In genomic region chr9:108855335-108855734, GRCm38 (mm10) we compare ENCODE assay signal across 9 mouse cellular contexts. TPM values are rescaled to one million over a fixed set of nuclear protein-coding genes. Genes with fewer than 3 reads are reported as not detected.
DNase-seq lines count a peak whose midpoint lies in the region; ATAC-seq and TF ChIP-seq lines count a peak whose summit lies in the region.
"Had no signal": no experiment of that assay in that cellular context is flagged by ENCODE, and none has a peak within 500 bp of the region (broad histone marks: within the 10 kb centered on the region; RNA-seq: fewer than 3 reads in every experiment).

No protein-coding gene starts in this region.

- H3K27me3 ChIP-seq in E14TG2a.4 (ENCODE audit: insufficient read depth, low read length), result peaks cover 11% of the 10 kb centered on the region
- no peaks in the 10 kb centered on the region for H3K27me3 ChIP-seq in intestine, postnatal 0 days (replicated peaks; ENCODE audit: control insufficient read depth, insufficient read depth, low read length)
- no peaks in the 10 kb centered on the region for H3K27me3 ChIP-seq in liver, embryonic 13.5 days
- H3K27me3 ChIP-seq: limb, embryonic 15.5 days had no signal

- peak; percentile 7 for DNase-seq in 3T3-L1 (ENCODE audit: low read depth, low spot score)
- DNase-seq in liver, embryonic 13.5 days, result no peak
- DNase-seq in adrenal gland, postnatal 25 days, result no peak
- DNase-seq in B cell, adult 2 months, result no peak
- DNase-seq in frontal cortex, postnatal 25 days (ENCODE audit: low spot score in 2 of 2), result no peak
- DNase-seq: cerebellum, adult 9-11 months had no signal

- H3K9me3 ChIP-seq in E14TG2a.4 (ENCODE audit: low read length), result no peaks in the 10 kb centered on the region
- no peaks in the 10 kb centered on the region for H3K9me3 ChIP-seq in intestine, postnatal 0 days (ENCODE audit: control insufficient read depth)
- no peaks in the 10 kb centered on the region for H3K9me3 ChIP-seq in liver, embryonic 13.5 days (replicated peaks)
- H3K9me3 ChIP-seq: limb, embryonic 15.5 days had no signal

- WGBS in intestine, postnatal 0 days, result 42% methylated on average over 5 of the region's 5 CpGs
- 60% methylated on average over 5 of the region's 5 CpGs for WGBS in liver, embryonic 13.5 days (ENCODE audit: insufficient replicate concordance)

- peak overlapping the region; percentile 99 for H3K4me3 ChIP-seq in E14TG2a.4 (replicated peaks; ENCODE audit: low read length)
- H3K4me3 ChIP-seq in intestine, postnatal 0 days (ENCODE audit: low read depth, low read length), result peak overlapping the region; percentile 60
- 0 out of 2 replicates have a peak overlapping the region, but pooled peaks have one; percentile 74 for H3K4me3 ChIP-seq in liver, embryonic 13.5 days (replicated peaks)

- peaks cover 49% of the 10 kb centered on the region for H3K36me3 ChIP-seq in E14TG2a.4 (ENCODE audit: insufficient read depth, low read length)
- H3K36me3 ChIP-seq in intestine, postnatal 0 days (ENCODE audit: control insufficient read depth, insufficient read depth), result peaks cover 40% of the 10 kb centered on the region
- 0 out of 2 replicates have a peak, but pooled peaks cover 12% of the 10 kb centered on the region for H3K36me3 ChIP-seq in liver, embryonic 13.5 days

- 0 out of 2 replicates have a peak overlapping the region, but pooled peaks have one; percentile 54 for H3K9ac ChIP-seq in intestine, postnatal 0 days (ENCODE audit: low read depth, low read length)
- H3K9ac ChIP-seq in liver, embryonic 13.5 days, result no peak overlapping the region

- ATAC-seq in intestine, postnatal 0 days, result peak; percentile 42
- no peak for ATAC-seq in liver, embryonic 13.5 days (ENCODE audit: low read depth)

- H3K27ac ChIP-seq in intestine, postnatal 0 days (ENCODE audit: low read depth, low read length), result peak overlapping the region; percentile 77
- peak overlapping the region; percentile 53 for H3K27ac ChIP-seq in liver, embryonic 13.5 days

- H3K4me2 ChIP-seq in intestine, postnatal 0 days (replicated peaks; ENCODE audit: low read depth), result peak overlapping the region; percentile 90
- H3K4me2 ChIP-seq in liver, embryonic 13.5 days, result peak overlapping the region; percentile 99

- H3K4me1 ChIP-seq in E14TG2a.4 (replicated peaks; ENCODE audit: low read depth, low read length), result peaks cover 43% of the 10 kb centered on the region
- H3K4me1 ChIP-seq in intestine, postnatal 0 days (replicated peaks; ENCODE audit: control insufficient read depth, insufficient read depth, low read length), result 0 out of 2 replicates have a peak, but pooled peaks cover 5% of the 10 kb centered on the region
- peaks cover 37% of the 10 kb centered on the region for H3K4me1 ChIP-seq in liver, embryonic 13.5 days (replicated peaks)

- no peak for TF ChIP-seq CTCF in E14TG2a.4 (conservative IDR thresholded peaks at IDR 0.05; ENCODE audit: low read length)
- 0 out of 2 replicates have a peak, but pooled peaks have one; percentile 16 for TF ChIP-seq CTCF in intestine, postnatal 0 days (IDR thresholded peaks at IDR 0.05; ENCODE audit: low read depth)

RNA-seq across cellular contexts. Expression of gene Slc26a6, which starts 2.3 kb away (rescaled TPM):
- 70.8 and 99.5 TPM in 2 replicates for polyA plus RNA-seq in intestine, postnatal 0 days (2015; fragmentation: Nextera tagmentation; extraction: Ambion mirVana)
- 6.7 and 8.6 TPM in 2 replicates for polyA plus RNA-seq in liver, embryonic 13.5 days (2015; fragmentation: Nextera tagmentation; extraction: Ambion mirVana)
- 10.3 and 16.4 TPM in 2 replicates for total RNA-seq in adrenal gland, postnatal 25 days (2021)

RNA-seq across cellular contexts. Expression of gene Celsr3, which starts 29.2 kb away (rescaled TPM):
- polyA plus RNA-seq in intestine, postnatal 0 days (2015; fragmentation: Nextera tagmentation; extraction: Ambion mirVana), result 0.40 and 0.93 TPM in 2 replicates
- polyA plus RNA-seq in liver, embryonic 13.5 days (2015; fragmentation: Nextera tagmentation; extraction: Ambion mirVana), result 0.03 TPM in 2 replicates
- 4.2 and 5.5 TPM in 2 replicates for total RNA-seq in adrenal gland, postnatal 25 days (2021)

RNA-seq across cellular contexts. Expression of gene Nckipsd, which starts 47.2 kb away (rescaled TPM):
- 5.4 and 6.8 TPM in 2 replicates for polyA plus RNA-seq in intestine, postnatal 0 days (2015; fragmentation: Nextera tagmentation; extraction: Ambion mirVana)
- 3.9 and 5.9 TPM in 2 replicates for polyA plus RNA-seq in liver, embryonic 13.5 days (2015; fragmentation: Nextera tagmentation; extraction: Ambion mirVana)
- total RNA-seq in adrenal gland, postnatal 25 days (2021), result 7.3 and 10.6 TPM in 2 replicates

RNA-seq across cellular contexts. Expression of gene Tmem89, which starts 59.1 kb away (rescaled TPM):
- polyA plus RNA-seq in intestine, postnatal 0 days (2015; fragmentation: Nextera tagmentation; extraction: Ambion mirVana), result 0.21 TPM in 1 of 2 replicates, not detected in the other
- not detected in 2 replicates for polyA plus RNA-seq in liver, embryonic 13.5 days (2015; fragmentation: Nextera tagmentation; extraction: Ambion mirVana)
- total RNA-seq in adrenal gland, postnatal 25 days (2021), result not detected in 2 replicates
